ENCODE assay signal across 9 mouse cellular contexts in genomic region chr5:31254452-31254851, GRCm38 (mm10). TPM values are rescaled to one million over a fixed set of nuclear protein-coding genes. Genes with fewer than 3 reads are reported as not detected.
DNase-seq lines count a peak whose midpoint lies in the region; ATAC-seq and TF ChIP-seq lines count a peak whose summit lies in the region.
"Had no signal": no experiment of that assay in that cellular context is flagged by ENCODE, and none has a peak within 500 bp of the region (broad histone marks: within the 10 kb centered on the region; RNA-seq: fewer than 3 reads in every experiment).

No protein-coding gene starts in this region.

- H3K4me2 ChIP-seq in heart, embryonic 16.5 days (ENCODE audit: low read depth, low read length), result no peak overlapping the region
- H3K4me2 ChIP-seq: hindbrain, embryonic 15.5 days; midbrain, embryonic 12.5 days had no signal

- H3K27me3 ChIP-seq in E14TG2a.4 (ENCODE audit: insufficient read depth, low read length), result peaks cover 7% of the 10 kb centered on the region
- H3K27me3 ChIP-seq in heart, embryonic 16.5 days (ENCODE audit: control insufficient read depth, insufficient read depth, low read length), result no peaks in the 10 kb centered on the region
- H3K27me3 ChIP-seq: hindbrain, embryonic 15.5 days had no signal

- no peak overlapping the region for H3K9ac ChIP-seq in heart, embryonic 16.5 days (ENCODE audit: low read length)
- H3K9ac ChIP-seq: hindbrain, embryonic 15.5 days; midbrain, embryonic 12.5 days had no signal

- no peak for TF ChIP-seq CTCF in E14TG2a.4 (conservative IDR thresholded peaks at IDR 0.05; ENCODE audit: low read length)
- TF ChIP-seq CTCF in lung, adult 2 months (IDR thresholded peaks at IDR 0.05; ENCODE audit: insufficient read depth, low read length), result no peak

- H3K27ac ChIP-seq in heart, embryonic 16.5 days (ENCODE audit: low read length), result peak overlapping the region; percentile 49; the same call in 1 of the 2 replicates
- H3K27ac ChIP-seq: hindbrain, embryonic 15.5 days; midbrain, embryonic 12.5 days had no signal

- peaks cover 72% of the 10 kb centered on the region for H3K36me3 ChIP-seq in E14TG2a.4 (ENCODE audit: insufficient read depth, low read length)
- H3K36me3 ChIP-seq in heart, embryonic 16.5 days (ENCODE audit: control insufficient read depth, insufficient read depth), result peaks cover 27% of the 10 kb centered on the region

- H3K4me3 ChIP-seq in E14TG2a.4 (replicated peaks; ENCODE audit: low read length), result 0 out of 2 replicates have a peak overlapping the region, but pooled peaks have one; percentile 14
- H3K4me3 ChIP-seq in heart, embryonic 16.5 days (ENCODE audit: low read length), result no peak overlapping the region
- no peak overlapping the region for H3K4me3 ChIP-seq in lung, adult 2 months (replicated peaks; ENCODE audit: extremely low read depth, low read depth, low read length)
- H3K4me3 ChIP-seq: hindbrain, embryonic 15.5 days; midbrain, embryonic 12.5 days had no signal

- DNase-seq in ZHBTc4 (ENCODE audit: low read depth, low spot score), result peak; percentile 30
- peak; percentile 65 for DNase-seq in lung, adult 2 months
- no peak for DNase-seq in neural tube, embryonic 10.5 days (ENCODE audit: extremely low spot score, low spot score)
- no peak for DNase-seq in frontal cortex, postnatal 14 days (ENCODE audit: low spot score in 2 of 2)
- DNase-seq in layer of hippocampus, postnatal 36 days, result no peak

- no peak for ATAC-seq in heart, embryonic 16.5 days (replicated peaks; ENCODE audit: extremely low read depth, insufficient read depth, low FRiP score)

- H3K4me1 ChIP-seq in E14TG2a.4 (replicated peaks; ENCODE audit: low read depth, low read length), result peaks cover 55% of the 10 kb centered on the region
- H3K4me1 ChIP-seq in heart, embryonic 16.5 days (ENCODE audit: control insufficient read depth, insufficient read depth, low read length), result peaks cover 11% of the 10 kb centered on the region
- peaks cover 8% of the 10 kb centered on the region for H3K4me1 ChIP-seq in lung, adult 2 months (ENCODE audit: control insufficient read depth, insufficient read depth, low read length)

- TF ChIP-seq POLR2A in lung, adult 2 months (IDR thresholded peaks at IDR 0.05; ENCODE audit: borderline replicate concordance, extremely low read depth, low read depth, low read length), result no peak

- no peaks in the 10 kb centered on the region for H3K9me3 ChIP-seq in E14TG2a.4 (ENCODE audit: low read length)
- no peaks in the 10 kb centered on the region for H3K9me3 ChIP-seq in heart, embryonic 16.5 days (replicated peaks; ENCODE audit: control insufficient read depth, low read length)
- H3K9me3 ChIP-seq: hindbrain, embryonic 15.5 days; midbrain, embryonic 12.5 days had no signal

- 66% methylated on average over 7 of the region's 7 CpGs for WGBS in heart, embryonic 16.5 days
- 26% methylated on average over 7 of the region's 7 CpGs for WGBS in lung, adult 2 months

RNA-seq across cellular contexts. Expression of gene Krtcap3, which starts 3.0 kb away (rescaled TPM):
- polyA plus RNA-seq in heart, embryonic 16.5 days (2015; fragmentation: Nextera tagmentation; extraction: Ambion mirVana), result 5.4 and 6.3 TPM in 2 replicates
- polyA plus RNA-seq in lung, adult 2 months (2012; rRNA removed), result 71.3 and 75.9 TPM in 2 replicates
- 1 to 10 TPM; 3.0 to 3.7 TPM for total RNA-seq in layer of hippocampus, postnatal 36 days (2021)

RNA-seq across cellular contexts. Expression of gene Gm9970, which starts 13.4 kb away (rescaled TPM):
- 0.29 and 0.40 TPM in 2 replicates for polyA plus RNA-seq in heart, embryonic 16.5 days (2015; fragmentation: Nextera tagmentation; extraction: Ambion mirVana)
- polyA plus RNA-seq in lung, adult 2 months (2012; rRNA removed), result 0.36 and 0.70 TPM in 2 replicates
- total RNA-seq in layer of hippocampus, postnatal 36 days (2021), result not detected

RNA-seq across cellular contexts. Expression of gene Nrbp1, which starts 13.8 kb away (rescaled TPM):
- polyA plus RNA-seq in heart, embryonic 16.5 days (2015; fragmentation: Nextera tagmentation; extraction: Ambion mirVana), result 123 TPM in 2 replicates
- 170 and 188 TPM in 2 replicates for polyA plus RNA-seq in lung, adult 2 months (2012; rRNA removed)
- total RNA-seq in layer of hippocampus, postnatal 36 days (2021), result 10 to 100 TPM; 81.6 to 84.8 TPM

RNA-seq across cellular contexts. Expression of gene Ppm1g, which starts 34.0 kb away (rescaled TPM):
- 102 and 103 TPM in 2 replicates for polyA plus RNA-seq in heart, embryonic 16.5 days (2015; fragmentation: Nextera tagmentation; extraction: Ambion mirVana)
- 67.4 and 89.5 TPM in 2 replicates for polyA plus RNA-seq in lung, adult 2 months (2012; rRNA removed)
- 10 to 100 TPM; 74.4 to 75.3 TPM for total RNA-seq in layer of hippocampus, postnatal 36 days (2021)

RNA-seq across cellular contexts. Expression of gene Ift172, which starts 36.5 kb away (rescaled TPM):
- 22.3 and 26.8 TPM in 2 replicates for polyA plus RNA-seq in heart, embryonic 16.5 days (2015; fragmentation: Nextera tagmentation; extraction: Ambion mirVana)
- 45.0 and 47.8 TPM in 2 replicates for polyA plus RNA-seq in lung, adult 2 months (2012; rRNA removed)
- 10 to 100 TPM; 69.1 to 93.8 TPM for total RNA-seq in layer of hippocampus, postnatal 36 days (2021)

Comparison
In these comparisons a context has a peak if more than half of its experiments do, and no peak if none do; other contexts are left out.
1. DNase-seq: peak in ZHBTc4 (single experiment) and lung, adult 2 months (single experiment); none in neural tube, embryonic 10.5 days (single experiment), frontal cortex, postnatal 14 days (0 of 2) and layer of hippocampus, postnatal 36 days (0 of 2).